Mouse (Mus musculus) stomach, postnatal 0 days (tissue): ENCODE data around the gene Bcap31.

Experiments
- CTCF ChIP-seq: IDR thresholded peaks from 2 replicates; pipeline ENCODE4 v1.5.1; 2016; ENCODE audit warnings: antibody characterized with exemption, low read depth, mild to moderate bottlenecking, moderate library complexity
- EP300 ChIP-seq: optimal IDR thresholded peaks from 2 replicates; pipeline ENCODE3; 2016; ENCODE audit warnings: antibody characterized with exemption

GRCm38 (mm10) chrX:73716709-73717545 is 952 bp upstream of the Bcap31 start:
- TF ChIP-seq CTCF (no peak), EP300 (no peak)
